In the genomic region with DNA sequence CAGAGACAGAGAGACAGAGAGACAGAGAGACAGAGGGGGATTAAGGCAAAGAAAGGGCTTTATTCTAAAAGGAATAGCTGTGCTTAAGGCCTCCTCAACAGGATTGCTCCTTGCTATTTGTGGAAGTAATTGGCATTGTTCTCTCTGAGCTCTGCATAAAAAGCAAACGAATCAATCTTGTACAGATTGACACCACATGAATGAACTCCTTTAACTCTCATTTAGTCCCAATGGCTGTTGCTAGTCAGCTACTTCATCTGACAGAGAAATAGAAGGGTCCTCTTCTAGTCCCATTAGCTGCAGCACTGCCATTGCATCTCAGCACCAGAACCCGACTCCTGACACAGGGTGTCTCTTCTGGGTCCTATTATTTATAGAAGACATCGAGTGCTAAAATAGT, we compare ENCODE assay signal across 30 mouse cellular contexts.
DNase-seq lines count a peak whose midpoint lies in the region; ATAC-seq and TF ChIP-seq lines count a peak whose summit lies in the region.
"Had no signal": no experiment of that assay in that cellular context is flagged by ENCODE, and none has a peak within 500 bp of the region (broad histone marks: within the 10 kb centered on the region; RNA-seq: fewer than 3 reads in every experiment).

No protein-coding gene starts in this region.

- H3K27ac ChIP-seq in forebrain, embryonic 11.5 days (ENCODE audit: low read depth, low read length) = no peak overlapping the region
- H3K27ac ChIP-seq in forebrain, embryonic 15.5 days (replicated peaks) = no peak overlapping the region
- H3K27ac ChIP-seq in neural tube, embryonic 11.5 days (ENCODE audit: low read depth, low read length) = no peak overlapping the region
- no peak overlapping the region for H3K27ac ChIP-seq in forebrain, postnatal 0 days (ENCODE audit: low read depth, low read length)
- H3K27ac ChIP-seq: gastrocnemius, adult 2 months; hindbrain, postnatal 0 days; intestine, embryonic 15.5 days; layer of hippocampus, adult 2 months; liver, embryonic 12.5 days; midbrain, embryonic 13.5 days; stomach, postnatal 0 days had no signal

- H3K4me1 ChIP-seq in forebrain, embryonic 11.5 days (replicated peaks; ENCODE audit: control insufficient read depth, insufficient read depth, low read length) = no peaks in the 10 kb centered on the region
- H3K4me1 ChIP-seq in forebrain, embryonic 15.5 days = no peaks in the 10 kb centered on the region
- H3K4me1 ChIP-seq in neural tube, embryonic 11.5 days (ENCODE audit: control insufficient read depth, insufficient read depth, low read length) = peaks cover 5% of the 10 kb centered on the region
- no peaks in the 10 kb centered on the region for H3K4me1 ChIP-seq in forebrain, postnatal 0 days (ENCODE audit: insufficient read depth)
- H3K4me1 ChIP-seq: heart, embryonic 12.5 days; intestine, embryonic 15.5 days; liver, embryonic 12.5 days; midbrain, embryonic 13.5 days had no signal

- H3K4me2 ChIP-seq in forebrain, embryonic 11.5 days (ENCODE audit: low read depth, low read length, severe bottlenecking) = no peak overlapping the region
- no peak overlapping the region for H3K4me2 ChIP-seq in forebrain, embryonic 15.5 days (replicated peaks)
- H3K4me2 ChIP-seq in neural tube, embryonic 11.5 days (ENCODE audit: low read depth) = no peak overlapping the region
- no peak overlapping the region for H3K4me2 ChIP-seq in forebrain, postnatal 0 days (ENCODE audit: low read depth)
- H3K4me2 ChIP-seq: heart, embryonic 12.5 days; intestine, embryonic 15.5 days; liver, embryonic 12.5 days; midbrain, embryonic 13.5 days had no signal

- DNase-seq in forebrain, embryonic 11.5 days (ENCODE audit: low spot score) = no peak
- no peak for DNase-seq in neural tube, embryonic 11.5 days (ENCODE audit: low spot score)
- DNase-seq in neural tube, embryonic 10.5 days (ENCODE audit: extremely low spot score, low spot score) = no peak
- no peak for DNase-seq in forebrain, postnatal 0 days
- DNase-seq in retina, embryonic 14.5 days (ENCODE audit: low spot score) = no peak
- no peak for DNase-seq in right cerebral cortex, postnatal 36 days (ENCODE audit: low spot score in 2 of 2)
- DNase-seq: adrenal gland, postnatal 10 days; cerebellum, adult 11-12 months; cerebellum, adult 9-11 months; gastrocnemius, adult 2 months; gastrocnemius, postnatal 36 days; heart, adult 18-20 months; heart, postnatal 4 days; kidney, adult 2 months; kidney, postnatal 36 days; left cerebral cortex, postnatal 4 days; liver, postnatal 0 days; lung, postnatal 36 days; right cerebral cortex, postnatal 25 days; thymus, adult 18-20 months; thymus, postnatal 25 days had no signal

- H3K27me3 ChIP-seq in forebrain, embryonic 11.5 days (ENCODE audit: control insufficient read depth, insufficient read depth, low read length) = no peaks in the 10 kb centered on the region
- H3K27me3 ChIP-seq in forebrain, embryonic 15.5 days = no peaks in the 10 kb centered on the region
- no peaks in the 10 kb centered on the region for H3K27me3 ChIP-seq in neural tube, embryonic 11.5 days (ENCODE audit: control insufficient read depth, insufficient read depth, low read length)
- no peaks in the 10 kb centered on the region for H3K27me3 ChIP-seq in forebrain, postnatal 0 days (ENCODE audit: insufficient read depth, low read length)
- H3K27me3 ChIP-seq: heart, embryonic 12.5 days; intestine, embryonic 15.5 days; liver, embryonic 12.5 days; midbrain, embryonic 13.5 days had no signal

- no peaks in the 10 kb centered on the region for H3K36me3 ChIP-seq in forebrain, embryonic 11.5 days (ENCODE audit: control insufficient read depth, insufficient read depth, low read length)
- no peaks in the 10 kb centered on the region for H3K36me3 ChIP-seq in forebrain, embryonic 15.5 days
- no peaks in the 10 kb centered on the region for H3K36me3 ChIP-seq in neural tube, embryonic 11.5 days (ENCODE audit: control insufficient read depth, insufficient read depth, low read length)
- H3K36me3 ChIP-seq in forebrain, postnatal 0 days (ENCODE audit: insufficient read depth) = no peaks in the 10 kb centered on the region
- H3K36me3 ChIP-seq: heart, embryonic 12.5 days; intestine, embryonic 15.5 days; liver, embryonic 12.5 days; midbrain, embryonic 13.5 days had no signal

- no peak overlapping the region for H3K9ac ChIP-seq in forebrain, embryonic 11.5 days (ENCODE audit: low read length)
- H3K9ac ChIP-seq in forebrain, embryonic 15.5 days (replicated peaks) = no peak overlapping the region
- H3K9ac ChIP-seq in neural tube, embryonic 11.5 days (ENCODE audit: low read length) = no peak overlapping the region
- no peak overlapping the region for H3K9ac ChIP-seq in forebrain, postnatal 0 days
- H3K9ac ChIP-seq: heart, embryonic 12.5 days; intestine, embryonic 15.5 days; liver, embryonic 12.5 days; liver, postnatal 0 days; midbrain, embryonic 13.5 days had no signal

- 27% methylated on average over 3 of the region's 3 CpGs for whole genome bisulfite sequencing in forebrain, embryonic 11.5 days
- 19% methylated on average over 3 of the region's 3 CpGs for WGBS in forebrain, embryonic 15.5 days
- WGBS in neural tube, embryonic 11.5 days = 36% methylated on average over 3 of the region's 3 CpGs
- WGBS in forebrain, postnatal 0 days = 25% methylated on average over 3 of the region's 3 CpGs

- ATAC-seq in forebrain, embryonic 11.5 days (replicated peaks; ENCODE audit: low FRiP score) = 0 out of 2 replicates have a peak, but pooled peaks have one; percentile 36
- no peak for ATAC-seq in forebrain, embryonic 15.5 days (replicated peaks)
- peak; percentile 66 for ATAC-seq in neural tube, embryonic 11.5 days (ENCODE audit: insufficient read depth, low FRiP score, low TSS enrichment)
- peak; percentile 45; the same call in 1 of the 2 replicates for ATAC-seq in forebrain, postnatal 0 days
- ATAC-seq: hindbrain, postnatal 0 days; intestine, embryonic 15.5 days; liver, embryonic 12.5 days; liver, postnatal 0 days; midbrain, embryonic 13.5 days; Patski had no signal

- no peaks in the 10 kb centered on the region for H3K9me3 ChIP-seq in forebrain, embryonic 11.5 days (ENCODE audit: control insufficient read depth, low read length)
- H3K9me3 ChIP-seq in forebrain, embryonic 15.5 days = no peaks in the 10 kb centered on the region
- H3K9me3 ChIP-seq in neural tube, embryonic 11.5 days (ENCODE audit: control insufficient read depth, low read length) = no peaks in the 10 kb centered on the region
- H3K9me3 ChIP-seq in forebrain, postnatal 0 days (ENCODE audit: low read length) = no peaks in the 10 kb centered on the region
- H3K9me3 ChIP-seq: heart, embryonic 12.5 days; intestine, embryonic 15.5 days; midbrain, embryonic 13.5 days had no signal

- H3K4me3 ChIP-seq in forebrain, embryonic 11.5 days (ENCODE audit: low read depth, low read length) = no peak overlapping the region
- no peak overlapping the region for H3K4me3 ChIP-seq in forebrain, embryonic 15.5 days
- H3K4me3 ChIP-seq in neural tube, embryonic 11.5 days (ENCODE audit: low read depth, low read length) = no peak overlapping the region
- no peak overlapping the region for H3K4me3 ChIP-seq in forebrain, postnatal 0 days (ENCODE audit: low read depth, low read length)
- H3K4me3 ChIP-seq: gastrocnemius, adult 2 months; heart, embryonic 12.5 days; intestine, embryonic 15.5 days; layer of hippocampus, adult 2 months; liver, embryonic 12.5 days; midbrain, embryonic 13.5 days had no signal

- TF ChIP-seq CTCF in forebrain, postnatal 0 days (IDR thresholded peaks at IDR 0.05; ENCODE audit: low read depth) = no peak
